Mouse (Mus musculus) thymus, postnatal 0 days (tissue): ENCODE data around the gene Adam33. TPM values are rescaled to one million over a fixed set of nuclear protein-coding genes. Genes with fewer than 3 reads are reported as not detected.
"Not testable (repeated sequence)": the region's sequence is repeated elsewhere in the genome, so short reads cannot be mapped to it uniquely, and the experiment has no call there.

ENCODE experiments used
- DNase-seq: peaks from one replicate; pipeline ENCODE4 v3.0.0-alpha.2; 2015; ENCODE audit warnings: low spot score
- polyA plus RNA-seq: library from polyadenylated mRNA; unstranded; fragments of >200 nt; fragmentation: Nextera tagmentation; extraction: Ambion mirVana; gene quantifications from 2 replicates; pipeline ENCODE4 v1.2.1, GENCODE M21; 2015

The Adam33 gene
- 0.91 and 1.1 TPM in 2 replicates for polyA plus RNA-seq

DNA sequence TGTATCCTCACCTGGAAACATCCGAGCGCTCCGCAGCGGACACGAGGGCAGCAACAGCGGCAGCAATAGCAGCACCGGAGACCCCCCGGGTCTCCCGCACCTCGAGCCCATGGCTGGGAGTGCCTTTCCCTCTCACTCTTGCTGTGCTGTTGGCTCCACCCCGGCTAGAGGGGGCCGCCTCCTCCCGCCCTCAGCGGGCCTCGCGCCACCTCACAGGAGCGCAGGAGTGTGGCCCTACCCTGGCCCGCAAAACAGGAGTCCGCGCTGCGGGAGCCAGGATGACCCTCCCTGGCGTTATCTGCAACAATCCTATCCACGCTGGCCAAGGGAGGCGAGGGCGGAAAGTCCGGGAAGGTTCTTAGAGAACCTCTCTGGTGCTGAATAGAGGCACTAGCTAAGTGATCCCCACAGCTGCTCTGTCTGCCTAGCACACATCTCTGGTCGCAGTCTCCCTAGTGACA lies at the start of gene Adam33:
Adam33 (minus strand) TSS at position 411 of the 461 bp plus-strand sequence.
- DNase-seq: no peak

- no peak for DNase-seq
Measured at GRCm38 (mm10) chr2:131105989-131106388, 42.4 kb upstream of the Adam33 start.

- not testable (repeated sequence) for DNase-seq
Measured at GRCm38 (mm10) chr2:131105061-131105460, 41.4 kb upstream of the Adam33 start.

DNA sequence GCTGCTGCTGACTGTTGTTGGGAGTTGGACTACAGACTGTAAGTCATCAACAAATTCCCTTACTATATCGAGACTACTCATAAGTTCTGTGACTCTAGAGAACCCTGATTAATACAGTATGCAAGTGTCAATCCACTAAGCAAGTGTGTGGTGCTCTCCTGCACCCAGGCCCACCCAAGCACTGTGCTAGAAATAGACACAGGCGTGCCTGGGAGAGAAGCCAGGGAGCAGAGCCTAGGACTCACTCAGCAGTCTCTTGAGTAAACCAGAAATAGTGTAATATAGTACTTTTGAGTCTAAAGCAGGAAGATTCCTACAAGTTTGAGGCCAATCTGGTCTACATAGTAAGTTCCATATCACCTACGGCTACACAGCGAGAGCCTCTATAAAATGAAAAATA lies 40.4 kb upstream of the Adam33 start:
- no peak for DNase-seq

DNA sequence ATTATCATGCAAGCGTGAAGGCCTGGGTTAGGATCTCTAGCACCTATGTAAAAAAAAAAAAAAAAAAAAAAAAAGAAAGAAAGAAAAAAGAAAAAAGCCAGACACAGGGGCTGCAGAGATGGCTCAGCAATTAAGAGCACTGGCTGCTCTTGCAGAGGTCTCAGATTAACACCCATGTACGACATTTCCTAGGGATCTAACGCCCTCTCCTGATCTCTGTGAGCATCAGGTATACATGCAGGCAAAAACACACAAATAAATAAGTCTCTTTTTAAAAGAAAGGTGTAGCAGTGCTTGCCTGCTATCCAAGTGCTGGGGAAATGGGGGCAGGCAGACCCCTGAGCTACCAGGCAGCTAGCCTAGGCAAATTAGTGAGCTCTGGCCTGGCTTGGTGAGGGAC lies 37.9 kb upstream of the Adam33 start:
- DNase-seq: no peak

DNA sequence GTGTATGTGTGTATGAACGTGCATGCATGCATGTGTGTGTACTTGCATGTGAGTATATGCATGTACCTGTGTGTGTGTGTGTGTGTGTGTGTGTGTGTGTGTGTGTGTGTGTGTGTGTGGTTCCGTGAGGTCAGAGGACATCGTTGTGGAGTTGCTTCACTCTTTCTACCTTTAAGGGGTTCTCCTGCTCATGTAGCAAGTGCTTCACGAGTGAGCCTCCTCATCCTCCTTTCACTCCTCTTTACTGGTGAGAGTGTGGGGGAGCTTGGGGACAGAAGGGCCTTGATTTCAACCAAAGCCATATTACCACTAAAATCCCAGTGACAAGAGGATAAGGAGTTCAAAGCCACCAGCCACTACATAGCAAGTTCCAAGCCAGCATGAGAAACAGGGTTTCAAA lies 33.5 kb upstream of the Adam33 start:
- no peak for DNase-seq

GRCm38 (mm10) chr2:131096101-131096795 lies 32.6 kb upstream of the Adam33 start:
- peak; percentile 41 for DNase-seq

DNA sequence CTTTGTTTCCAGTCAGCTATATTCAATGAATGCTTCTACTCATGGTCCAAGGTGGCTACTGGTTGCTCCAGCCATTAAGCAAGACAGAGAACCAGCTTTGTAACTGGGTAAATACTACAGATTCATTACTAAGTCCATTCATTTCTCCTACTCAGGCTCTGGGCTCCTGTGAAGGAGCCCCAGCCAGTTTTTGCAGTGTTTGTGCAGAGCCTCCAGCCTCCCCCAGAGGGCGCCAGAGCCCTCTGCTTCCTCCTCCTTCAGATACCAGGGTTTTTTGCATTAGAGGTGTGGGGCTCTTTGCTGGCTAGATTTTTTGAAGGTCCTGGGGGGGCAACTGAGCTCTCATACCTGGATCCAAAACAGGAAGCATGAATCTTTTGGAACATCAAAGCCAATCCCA lies 31.2 kb upstream of the Adam33 start:
- peak; percentile 71 for DNase-seq

DNA sequence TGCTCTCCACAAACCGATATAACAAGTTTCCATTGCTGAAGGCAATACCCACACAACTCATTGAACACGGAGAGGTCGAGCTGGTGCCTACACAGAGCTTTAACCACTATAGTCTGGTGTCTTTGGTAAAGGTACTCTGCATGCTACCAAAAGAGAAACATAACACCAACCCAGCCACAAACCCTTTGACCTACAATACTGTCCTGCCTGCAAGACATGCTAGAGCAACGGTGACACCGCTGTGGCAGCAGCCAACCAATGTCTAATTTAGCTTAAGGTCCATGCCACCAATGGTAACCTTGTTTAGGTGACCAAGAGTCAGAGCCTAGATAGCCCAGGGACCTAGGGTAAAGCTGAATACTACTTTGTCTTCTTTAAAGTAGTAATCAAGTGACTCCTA lies 30.0 kb upstream of the Adam33 start:
- DNase-seq: no peak

GRCm38 (mm10) chr2:131090852-131091251 lies 27.2 kb upstream of the Adam33 start:
- no peak for DNase-seq

DNA sequence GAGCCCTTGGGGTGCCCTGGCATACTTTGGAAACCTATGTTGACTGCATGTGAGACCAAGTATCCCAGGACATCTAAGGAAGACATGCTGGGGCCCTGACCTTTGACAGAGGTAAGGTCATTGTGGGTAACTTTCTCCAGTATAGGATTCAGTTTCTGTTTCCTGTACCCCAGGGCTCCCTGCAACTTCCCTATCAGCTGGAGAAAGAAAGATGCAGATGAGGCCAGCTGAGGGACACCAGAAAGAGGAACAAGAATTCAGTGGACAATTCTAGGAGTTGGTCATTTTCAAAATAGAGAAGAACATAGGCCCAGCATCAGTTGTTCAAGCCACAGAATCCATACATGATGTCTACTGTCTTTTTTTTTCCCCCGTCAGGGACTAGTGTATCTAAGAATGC lies 26.0 kb upstream of the Adam33 start:
- DNase-seq: no peak

- DNase-seq: no peak
Measured at GRCm38 (mm10) chr2:131088581-131088980, 25.0 kb upstream of the Adam33 start.

DNA sequence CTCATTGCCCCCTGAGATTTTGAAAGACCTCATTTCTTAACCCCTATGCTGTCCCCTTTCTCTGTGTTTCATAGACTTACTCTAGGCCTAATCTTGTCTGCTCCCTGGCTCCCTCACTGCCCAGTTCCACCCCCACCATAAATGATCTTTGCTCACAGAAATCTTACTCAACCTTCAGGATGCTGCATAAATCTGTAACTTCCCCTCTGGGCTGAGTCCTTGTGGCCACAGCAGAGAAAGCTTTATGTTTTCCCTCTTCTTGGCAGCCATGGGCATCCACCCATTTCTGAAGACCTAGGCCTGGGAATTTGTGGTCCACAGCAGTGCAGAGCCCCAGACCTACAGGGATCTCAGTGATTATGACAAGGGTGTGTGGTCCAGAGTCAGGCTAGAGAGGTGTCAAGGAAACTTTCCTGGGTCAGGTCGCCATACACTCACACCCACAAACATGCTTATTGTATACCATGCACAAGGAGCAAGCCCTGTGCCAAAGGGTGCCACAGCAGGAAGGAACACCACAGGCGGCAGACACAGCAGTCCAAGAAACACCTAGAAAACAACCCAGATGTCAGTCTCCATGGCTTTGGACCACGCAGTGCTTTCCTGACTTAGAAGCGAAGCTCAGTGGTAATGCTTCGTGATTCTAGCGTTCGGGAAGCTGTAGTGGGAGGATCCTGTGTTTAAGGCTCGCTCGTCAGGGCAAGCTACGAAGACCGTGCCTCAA lies 23.2 kb upstream of the Adam33 start, which contains the start of gene Siglec1:
Siglec1 (minus strand) TSS at position 99 of the 724 bp plus-strand sequence.
- DNase-seq: no peak

- DNase-seq: no peak
Measured at GRCm38 (mm10) chr2:131084206-131084605, 20.6 kb upstream of the Adam33 start.

DNA sequence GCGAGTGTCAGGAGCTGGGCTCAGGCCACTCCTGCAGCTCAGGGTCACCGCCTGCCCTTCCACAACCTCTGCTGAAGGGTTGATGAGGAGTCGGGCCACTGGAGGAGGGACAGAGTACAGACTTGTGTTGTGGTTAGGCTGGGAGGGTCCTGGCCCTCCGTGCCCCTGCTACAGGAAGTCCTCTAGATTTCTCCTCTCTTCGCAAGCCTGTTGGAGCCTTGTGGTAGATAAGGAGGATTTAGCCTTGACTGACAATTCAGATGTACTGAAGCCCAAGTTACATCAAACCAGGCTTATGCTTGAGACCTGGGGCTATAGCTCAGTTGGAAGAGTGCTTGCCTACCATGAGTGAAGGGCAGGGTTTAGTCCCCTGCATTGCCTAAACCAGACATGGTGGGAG lies 16.9 kb upstream of the Adam33 start:
- DNase-seq: no peak

- DNase-seq: no peak
Measured at GRCm38 (mm10) chr2:131072536-131072935, 8.9 kb upstream of the Adam33 start.

- DNase-seq: no peak
Measured at GRCm38 (mm10) chr2:131067481-131067880, 3.9 kb upstream of the Adam33 start.

DNA sequence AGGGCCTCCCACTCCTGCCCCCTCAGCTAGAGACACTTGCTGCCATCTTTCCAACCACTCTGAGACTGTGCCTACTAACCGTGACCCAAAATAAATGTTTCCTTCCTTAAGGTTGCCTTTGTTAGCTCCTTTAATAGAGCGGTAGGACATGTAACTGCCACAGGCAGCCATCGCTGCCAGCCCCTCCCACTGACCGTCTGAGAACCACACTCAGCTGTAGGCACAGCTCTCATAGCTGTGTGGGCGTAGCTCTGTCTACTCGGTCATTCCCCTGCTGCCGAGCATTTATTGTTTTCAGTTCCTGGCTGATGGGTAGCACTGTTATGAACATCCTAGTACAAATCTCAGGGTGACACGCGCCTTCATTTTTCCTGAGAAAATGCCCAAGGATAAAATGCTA lies 2.7 kb upstream of the Adam33 start:
- DNase-seq: no peak

DNA sequence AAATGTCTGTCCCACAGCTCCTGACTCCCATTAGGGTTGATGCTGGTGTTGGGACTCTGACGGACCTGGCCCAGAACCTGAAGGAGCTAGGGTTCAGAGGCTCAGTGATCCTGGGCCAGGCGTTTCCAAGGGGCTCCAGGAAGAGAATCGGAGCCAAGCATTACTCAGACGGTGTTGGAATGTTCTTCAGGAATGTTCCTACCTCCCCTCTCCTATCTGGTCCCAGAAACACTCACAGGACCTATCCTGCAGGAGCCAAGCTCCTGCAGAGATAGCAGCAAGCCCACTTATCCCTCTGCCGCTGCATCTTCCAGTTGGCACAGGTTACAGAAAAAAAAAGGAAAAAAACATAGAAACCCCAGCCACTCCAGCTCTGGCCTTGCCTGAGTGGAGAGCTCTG lies 2.0 kb downstream of the Adam33 start:
- DNase-seq: no peak

DNA sequence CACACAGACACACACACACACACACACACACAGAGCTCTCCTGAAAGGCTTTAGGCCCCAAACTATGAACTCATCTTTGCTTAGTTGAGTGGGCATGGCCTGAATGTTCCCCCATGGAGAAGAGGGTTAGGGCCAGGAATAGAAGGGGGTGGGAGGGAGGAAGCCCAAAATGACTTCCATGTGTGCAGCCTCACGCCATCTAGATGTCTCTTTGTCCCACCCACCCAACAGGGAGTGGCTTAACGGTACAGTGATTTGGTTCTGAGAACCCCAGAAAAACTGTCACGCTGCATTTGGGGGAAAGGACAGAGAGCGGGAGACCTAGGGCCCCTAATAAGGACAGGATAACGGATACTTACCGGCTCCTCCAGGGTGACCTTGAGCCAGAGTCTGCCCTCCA lies 2.8 kb downstream of the Adam33 start:
- no peak for DNase-seq

DNA sequence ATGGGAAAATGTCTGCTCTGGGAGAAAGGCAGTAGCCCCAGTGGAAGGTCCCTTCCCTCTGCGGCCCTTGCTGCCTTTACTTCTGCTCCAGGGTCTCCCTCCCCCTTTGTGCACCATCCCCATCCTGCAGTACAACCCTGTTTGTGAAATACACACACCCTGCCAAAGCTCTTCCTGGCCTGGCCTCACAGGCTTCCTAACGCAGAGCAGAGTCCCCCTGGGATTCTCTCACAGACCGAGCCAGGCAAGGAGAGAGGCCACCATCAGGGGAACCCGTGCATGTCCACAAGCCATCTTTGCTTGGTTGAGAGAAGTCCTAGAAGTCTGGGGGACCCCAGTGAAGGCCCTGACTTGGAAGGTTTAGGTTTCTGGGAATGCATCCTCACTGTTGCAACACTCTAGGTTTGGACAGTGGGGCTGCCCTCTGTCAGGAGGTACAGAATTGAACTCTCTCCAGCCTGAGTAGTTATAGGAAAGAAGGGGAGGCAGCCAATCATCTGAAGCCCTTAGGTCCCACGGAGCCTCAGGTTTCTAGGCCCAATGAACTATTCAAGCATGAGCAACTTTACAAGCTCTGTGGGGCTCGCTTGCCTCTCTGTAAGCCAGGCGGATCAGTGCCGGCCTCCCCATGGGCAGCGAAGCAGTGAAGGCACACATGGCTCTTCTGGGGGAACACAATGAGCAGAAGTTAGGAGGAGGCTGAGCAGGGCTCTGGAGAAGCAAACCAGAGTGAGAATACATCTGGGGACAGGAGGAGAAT lies 3.7 kb downstream of the Adam33 start:
- DNase-seq: no peak

- no peak for DNase-seq
Measured at GRCm38 (mm10) chr2:131059377-131059776, 4.2 kb downstream of the Adam33 start.
